Mouse (Mus musculus) cortical plate, adult 2 months (tissue): ENCODE measurements around the gene Gdf1. TPM values are rescaled to one million over a fixed set of nuclear protein-coding genes. Genes with fewer than 3 reads are reported as not detected.

Experiments
- H3K27ac ChIP-seq: fragments of 200-500 bp; 2 replicates; pipeline ENCODE4 v1.5.1; 2012; ENCODE audit warnings: low read length, control low read depth, inconsistent platforms; ENCODE audit not compliant: insufficient read depth
- H3K4me1 ChIP-seq: fragments of 200-500 bp; 2 replicates; pipeline ENCODE4 v1.6.1; 2011; ENCODE audit warnings: low read length; ENCODE audit not compliant: control insufficient read depth, insufficient read depth
- H3K4me3 ChIP-seq: fragments of 200-500 bp; 2 replicates; pipeline ENCODE4 v1.5.1; 2011; ENCODE audit warnings: mild to moderate bottlenecking, low read length, control low read depth; ENCODE audit not compliant: insufficient read depth
- CTCF ChIP-seq: fragments of 200-500 bp; IDR thresholded peaks from 2 replicates; pipeline ENCODE4 v1.5.1; 2011; ENCODE audit warnings: mild to moderate bottlenecking, control low read depth, low read length; ENCODE audit not compliant: insufficient read depth; ENCODE audit errors: extremely low read depth
- POLR2A ChIP-seq: fragments of 200-500 bp; IDR thresholded peaks from 2 replicates; pipeline ENCODE4 v1.6.1; 2011; ENCODE audit warnings: mild to moderate bottlenecking, low read length, control low read depth; ENCODE audit not compliant: insufficient read depth; ENCODE audit errors: extremely low read depth
- polyA plus RNA-seq: library from polyadenylated mRNA; depleted of rRNA; stranded (reverse); fragments of >200 nt; gene quantifications from 2 replicates; pipeline ENCODE4 v1.2.3, GENCODE M21; 2012

The Gdf1 gene
- polyA plus RNA-seq, 1 experiment, result 42.7 TPM

GRCm38 (mm10) chr8:70329835-70330740 lies 471 bp downstream of the Gdf1 start:
- H3K27ac ChIP-seq, result 0 out of 2 replicates have a peak overlapping the region, but pooled peaks have one; percentile 20
- no peak overlapping the region for H3K4me3 ChIP-seq
- no peak for TF ChIP-seq POLR2A
- TF ChIP-seq CTCF, result no peak
- 0 out of 2 replicates have a peak, but pooled peaks cover 2% of the 10 kb centered on the region for H3K4me1 ChIP-seq

- H3K4me3 ChIP-seq, result no peak overlapping the region
- peak overlapping the region; percentile 20; the same call in 1 of the 2 replicates for H3K27ac ChIP-seq
- H3K4me1 ChIP-seq, result 0 out of 2 replicates have a peak, but pooled peaks cover 2% of the 10 kb centered on the region
- TF ChIP-seq CTCF (0 out of 2 replicates have a peak, but pooled peaks have one; percentile 6), POLR2A (no peak)
Observed at GRCm38 (mm10) chr8:70330741-70331364, 1.2 kb downstream of the Gdf1 start.

DNA sequence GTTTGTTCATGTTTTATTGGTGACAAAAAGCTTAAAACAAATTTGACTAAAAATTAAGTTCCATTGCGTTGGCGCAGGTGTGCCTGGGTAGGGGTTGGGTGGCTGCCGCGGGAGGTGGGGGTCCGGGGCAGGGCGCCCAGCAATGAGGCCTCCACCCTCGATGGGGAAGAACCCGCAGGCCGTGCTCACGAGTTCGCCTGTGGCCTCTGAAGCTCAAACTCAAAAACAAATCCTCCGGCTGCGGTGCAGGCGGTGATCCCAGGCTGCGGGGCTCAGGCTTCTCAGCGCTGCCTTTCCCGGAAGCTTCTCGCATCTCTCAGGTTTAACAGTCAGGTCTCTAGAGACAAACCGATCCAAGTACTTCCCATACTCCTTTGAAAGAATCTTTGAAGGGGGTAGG lies 1.9 kb downstream of the Gdf1 start:
- TF ChIP-seq CTCF (no peak), POLR2A (no peak)
- H3K27ac ChIP-seq, result peak overlapping the region; percentile 20; the same call in 1 of the 2 replicates

DNA sequence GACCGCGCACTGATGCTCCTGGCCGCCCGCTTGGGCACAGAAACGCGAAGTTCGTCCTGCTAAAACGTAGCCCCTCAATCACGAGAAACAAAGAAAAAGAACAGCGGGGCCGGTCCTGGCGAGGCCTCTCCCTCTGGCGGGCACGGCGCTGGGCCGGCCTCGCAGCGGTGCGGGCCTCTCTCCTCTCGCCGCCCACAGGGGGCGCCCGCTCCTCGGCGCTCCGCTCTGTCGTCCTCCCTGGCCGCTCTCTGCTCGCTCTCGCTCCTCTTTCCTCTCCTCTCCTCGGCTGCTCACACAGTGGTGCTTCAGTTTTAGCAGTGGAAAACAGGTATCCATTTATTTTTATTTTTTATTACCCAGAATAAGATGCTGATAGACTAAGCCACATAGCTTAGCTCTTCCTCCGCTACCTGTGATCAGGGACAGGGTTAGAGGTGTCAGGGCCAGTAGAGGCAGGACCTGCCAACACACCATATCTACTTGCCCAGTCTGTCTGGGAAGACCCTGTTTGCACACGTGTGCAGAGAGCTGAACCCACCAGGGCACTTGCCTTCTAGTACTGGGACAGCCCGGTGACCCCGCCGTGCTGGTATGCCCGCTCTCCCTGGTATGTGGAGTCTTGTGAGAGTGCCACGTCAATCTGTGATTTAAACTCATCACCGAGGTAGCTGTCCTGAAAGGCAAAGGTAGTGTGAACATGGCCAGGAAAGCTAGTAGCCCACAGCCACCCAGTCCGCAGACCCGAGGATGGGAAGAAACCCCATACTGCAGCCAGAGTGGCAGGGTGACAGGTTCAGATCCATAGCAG lies 2.7 kb downstream of the Gdf1 start:
- TF ChIP-seq POLR2A (peak; percentile 28; the same call in 1 of the 2 replicates), CTCF (peak; percentile 39)
- H3K27ac ChIP-seq, result no peak overlapping the region
- no peak overlapping the region for H3K4me3 ChIP-seq
- 0 out of 2 replicates have a peak, but pooled peaks cover 2% of the 10 kb centered on the region for H3K4me1 ChIP-seq

More for the DNA sequence above, 1.9 kb downstream of the Gdf1 start:
- Histone ChIP-seq H3K4me3 (no peak overlapping the region), H3K4me1 (0 out of 2 replicates have a peak, but pooled peaks cover 2% of the 10 kb centered on the region)

GRCm38 (mm10) chr8:70332878-70333202 lies 3.2 kb downstream of the Gdf1 start:
- no peak overlapping the region for H3K27ac ChIP-seq
- no peak overlapping the region for H3K4me3 ChIP-seq
- TF ChIP-seq POLR2A (no peak), CTCF (no peak)
- 0 out of 2 replicates have a peak, but pooled peaks cover 2% of the 10 kb centered on the region for H3K4me1 ChIP-seq

DNA sequence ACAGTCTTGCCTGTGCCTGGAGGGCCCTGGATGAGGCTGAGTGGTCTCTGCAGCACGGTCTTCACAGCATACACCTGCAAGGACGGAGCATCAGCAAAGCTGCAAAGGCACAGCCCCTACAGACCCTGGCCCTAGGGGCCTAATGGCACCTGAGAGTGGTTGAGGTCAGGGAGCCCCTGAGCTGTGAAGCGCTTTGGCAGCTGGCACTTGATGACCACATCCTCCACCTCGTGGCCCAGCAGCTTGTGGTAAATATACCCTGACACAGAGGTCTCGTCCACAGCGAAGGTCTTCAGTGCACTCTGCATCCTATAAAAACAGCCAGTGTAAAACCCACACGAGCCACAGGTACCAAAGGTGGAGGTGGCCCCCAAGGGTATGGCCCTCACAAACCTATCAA lies 9.3 kb downstream of the Gdf1 start:
- TF ChIP-seq POLR2A (no peak), CTCF (no peak)
- Histone ChIP-seq H3K4me1 (no peaks in the 10 kb centered on the region), H3K4me3 (no peak overlapping the region), H3K27ac (no peak overlapping the region)

GRCm38 (mm10) chr8:70340659-70341058 lies 11.0 kb downstream of the Gdf1 start:
- Histone ChIP-seq H3K4me1 (no peaks in the 10 kb centered on the region), H3K4me3 (no peak overlapping the region), H3K27ac (no peak overlapping the region)
- TF ChIP-seq CTCF (no peak), POLR2A (no peak)

DNA sequence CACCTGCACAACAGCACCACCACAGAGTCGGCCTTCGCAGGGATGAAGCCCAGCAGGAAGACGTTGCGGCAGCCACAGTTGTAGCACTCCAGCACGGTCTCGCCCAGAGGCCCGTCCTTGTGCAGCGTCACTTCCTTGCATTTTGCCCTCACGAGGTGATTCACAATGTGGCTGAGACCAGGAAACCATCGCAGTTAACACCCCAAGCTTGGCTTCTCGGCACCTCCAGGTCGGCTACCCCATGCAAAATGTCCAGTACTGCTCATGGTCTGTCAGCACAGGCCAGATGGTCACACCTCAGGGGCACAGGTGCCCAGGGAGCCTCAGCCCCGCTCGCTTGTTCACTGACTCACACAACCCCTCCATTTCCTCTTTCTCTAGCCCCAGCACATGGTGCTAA lies 12.4 kb downstream of the Gdf1 start:
- Histone ChIP-seq H3K4me1 (no peaks in the 10 kb centered on the region), H3K27ac (no peak overlapping the region), H3K4me3 (no peak overlapping the region)
- TF ChIP-seq POLR2A, result no peak
- TF ChIP-seq CTCF, result no peak

- Histone ChIP-seq H3K4me1 (no peaks in the 10 kb centered on the region), H3K27ac (no peak overlapping the region), H3K4me3 (no peak overlapping the region)
- TF ChIP-seq POLR2A (no peak), CTCF (no peak)
Observed at GRCm38 (mm10) chr8:70343076-70343475, 13.5 kb downstream of the Gdf1 start.
